Mouse (Mus musculus) heart, postnatal 0 days (tissue): ENCODE results near the gene Gm37240.

ENCODE experiments used
- CTCF ChIP-seq: IDR thresholded peaks from 2 replicates; pipeline ENCODE4 v1.5.1; 2016; ENCODE audit warnings: antibody characterized with exemption, control low read depth, low read depth
- EP300 ChIP-seq: IDR thresholded peaks from 2 replicates; pipeline ENCODE4 v1.6.1; 2016; ENCODE audit warnings: antibody characterized with exemption, low read depth

DNA sequence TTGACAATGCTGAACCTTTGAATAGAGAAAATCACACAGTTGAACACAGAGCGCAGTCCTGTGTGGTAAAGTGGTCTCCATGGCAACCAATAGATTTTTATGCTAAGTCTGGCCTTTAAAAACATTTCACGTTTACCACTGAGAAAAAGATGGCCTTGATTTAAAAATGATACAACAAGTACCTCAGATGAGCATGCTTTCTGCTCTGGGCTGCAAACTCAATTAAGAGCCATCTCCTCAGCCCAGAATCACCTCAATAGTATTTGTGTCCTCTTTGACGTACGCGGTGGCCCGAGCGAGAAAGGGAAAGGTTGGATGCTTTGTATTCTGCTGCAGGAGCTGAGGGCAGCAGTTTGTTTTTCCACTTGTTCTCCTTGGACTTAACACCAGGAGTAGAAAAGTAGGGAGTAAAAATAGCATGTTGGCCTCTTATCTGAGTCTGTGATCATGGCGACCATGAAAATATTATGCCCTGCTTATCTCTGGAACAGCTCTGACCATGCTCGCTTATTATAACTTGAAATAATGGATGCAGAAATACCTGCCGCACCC, 548.0 kb downstream of the Gm37240 start:
- no peak for TF ChIP-seq CTCF
- TF ChIP-seq EP300 = no peak
